Mouse (Mus musculus) testis, adult 2 months (tissue): ENCODE data around the gene Tln2. TPM values are rescaled to one million over a fixed set of nuclear protein-coding genes. Genes with fewer than 3 reads are reported as not detected.

Experiments used
- H3K27ac ChIP-seq: fragments of 200-500 bp; 2 replicates; pipeline ENCODE4 v1.5.1; 2012; ENCODE audit warnings: low read depth, low read length; ENCODE audit not compliant: control insufficient read depth, insufficient read depth
- H3K27me3 ChIP-seq: fragments of 200-500 bp; 2 replicates; pipeline ENCODE4 v1.6.1; 2012; ENCODE audit warnings: mild to moderate bottlenecking, low read length, moderate library complexity; ENCODE audit not compliant: control insufficient read depth, insufficient read depth
- H3K36me3 ChIP-seq: fragments of 200-500 bp; 2 replicates; pipeline ENCODE4 v1.6.1; 2012; ENCODE audit warnings: mild to moderate bottlenecking, low read length; ENCODE audit not compliant: control insufficient read depth, insufficient read depth
- H3K4me1 ChIP-seq: fragments of 200-500 bp; 2 replicates; pipeline ENCODE4 v1.6.1; 2012; ENCODE audit warnings: low read length; ENCODE audit not compliant: control insufficient read depth, insufficient read depth
- H3K4me3 ChIP-seq: fragments of 200-500 bp; 2 replicates; pipeline ENCODE4 v1.5.1; 2012; ENCODE audit warnings: low read depth, mild to moderate bottlenecking, low read length, moderate library complexity, mixed read lengths; ENCODE audit not compliant: control insufficient read depth
- CTCF ChIP-seq: fragments of 200-500 bp; IDR thresholded peaks from 2 replicates; pipeline ENCODE4 v1.5.1; 2012; ENCODE audit warnings: low read depth, mild to moderate bottlenecking, inconsistent platforms, low read length, moderate library complexity; ENCODE audit not compliant: control insufficient read depth, insufficient read depth, insufficient replicate concordance
- POLR2A ChIP-seq: fragments of 200-500 bp; IDR thresholded peaks from 2 replicates; pipeline ENCODE4 v1.6.1; 2012; ENCODE audit warnings: low read depth, mild to moderate bottlenecking, inconsistent platforms, low read length, moderate library complexity; ENCODE audit not compliant: control insufficient read depth
- polyA plus RNA-seq: library from polyadenylated mRNA; depleted of rRNA; stranded (reverse); fragments of >200 nt; gene quantifications from 2 replicates; pipeline ENCODE4 v1.2.3, GENCODE M21; 2012

Gene Tln2
- polyA plus RNA-seq, 1 experiment = 89.6 TPM

DNA sequence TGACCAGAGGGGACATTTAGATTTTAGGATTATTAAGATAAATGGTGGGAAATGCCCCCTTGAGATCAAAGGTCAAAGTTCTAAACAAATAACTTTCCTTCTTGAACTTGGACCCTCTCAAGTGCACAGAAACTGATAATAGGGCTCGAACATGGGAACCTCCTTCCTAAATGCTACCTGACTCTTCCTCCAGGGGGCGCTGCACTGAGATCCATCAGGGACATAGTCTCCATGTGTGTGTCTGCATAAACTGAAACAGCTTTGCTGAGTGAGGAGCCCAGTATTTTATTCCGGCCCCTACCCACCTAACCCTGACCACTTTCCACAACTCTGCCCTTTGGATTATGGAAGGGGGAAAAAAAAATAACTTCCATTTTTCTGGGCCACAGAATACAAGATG, 339.1 kb downstream of the Tln2 start:
- TF ChIP-seq CTCF (peak; percentile 49; the same call in 1 of the 2 replicates), POLR2A (no peak)
- H3K4me1 ChIP-seq = no peaks in the 10 kb centered on the region
- H3K27me3 ChIP-seq = no peaks in the 10 kb centered on the region
- no peaks in the 10 kb centered on the region for H3K36me3 ChIP-seq
- H3K27ac ChIP-seq = no peak overlapping the region
- H3K4me3 ChIP-seq = no peak overlapping the region

DNA sequence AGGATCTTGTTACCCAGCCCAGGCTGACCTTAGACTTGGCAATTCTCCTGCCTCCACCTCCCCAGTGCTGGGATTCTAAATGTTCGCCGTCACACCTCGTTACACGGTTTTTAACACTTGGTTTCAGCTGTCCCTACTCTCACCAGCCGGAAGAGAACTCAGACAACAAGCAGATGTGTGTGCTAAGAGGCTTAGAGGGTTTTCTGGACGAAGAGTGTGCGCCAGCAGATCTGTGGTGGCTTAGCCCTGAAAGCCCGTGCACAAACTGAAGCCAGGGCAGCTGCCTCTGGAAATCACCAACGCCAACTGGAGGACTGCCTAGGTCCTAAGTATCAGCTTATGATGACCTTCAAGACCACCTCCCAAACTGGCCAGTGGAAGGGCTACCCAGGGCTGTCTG, 341.5 kb downstream of the Tln2 start:
- no peaks in the 10 kb centered on the region; the same call in 1 of the 2 replicates for H3K4me1 ChIP-seq
- no peaks in the 10 kb centered on the region for H3K36me3 ChIP-seq
- no peak overlapping the region for H3K4me3 ChIP-seq
- no peak overlapping the region for H3K27ac ChIP-seq
- TF ChIP-seq POLR2A = no peak
- TF ChIP-seq CTCF = no peak
- H3K27me3 ChIP-seq = no peaks in the 10 kb centered on the region

DNA sequence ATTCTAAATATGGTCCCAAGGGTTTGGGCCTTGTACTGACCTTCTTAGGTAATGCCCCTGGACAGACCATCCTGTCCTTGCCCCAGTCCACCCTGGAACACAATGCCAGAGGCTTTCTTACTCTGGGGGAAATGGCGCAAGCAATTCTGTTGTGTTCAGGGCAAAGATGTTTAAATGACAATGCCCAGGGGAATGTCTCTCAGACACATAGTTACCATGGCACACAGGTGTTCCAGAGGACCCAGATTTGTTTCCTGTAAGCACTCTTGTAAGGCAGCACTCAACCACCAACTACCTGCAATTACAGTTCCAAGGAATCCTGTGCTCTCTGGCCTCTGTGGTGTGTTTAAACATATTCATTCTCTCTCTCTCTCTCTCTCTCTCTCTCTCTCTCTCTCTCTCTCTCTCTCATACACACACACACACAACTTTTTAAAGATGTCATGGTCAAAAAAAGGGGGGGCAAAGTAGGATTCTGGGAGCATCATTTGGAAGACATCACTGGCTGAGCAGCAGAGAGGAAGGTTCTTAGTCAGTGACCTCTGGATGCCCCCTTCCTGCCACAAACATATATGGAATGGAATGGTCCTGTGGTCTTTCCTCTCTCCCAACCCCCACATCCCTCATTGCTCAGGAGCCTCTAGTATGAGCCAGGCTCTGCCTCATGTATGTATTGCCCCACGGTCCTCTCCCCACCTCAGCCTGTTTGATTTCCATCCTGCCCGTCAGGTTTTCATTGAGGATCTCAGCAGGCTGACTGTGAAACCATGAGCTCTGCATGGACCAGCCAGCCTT, 345.1 kb downstream of the Tln2 start:
- no peaks in the 10 kb centered on the region; the same call in 1 of the 2 replicates for H3K4me1 ChIP-seq
- TF ChIP-seq POLR2A = no peak
- TF ChIP-seq CTCF = no peak
- no peaks in the 10 kb centered on the region for H3K36me3 ChIP-seq
- no peak overlapping the region for H3K4me3 ChIP-seq
- no peaks in the 10 kb centered on the region for H3K27me3 ChIP-seq
- no peak overlapping the region for H3K27ac ChIP-seq

DNA sequence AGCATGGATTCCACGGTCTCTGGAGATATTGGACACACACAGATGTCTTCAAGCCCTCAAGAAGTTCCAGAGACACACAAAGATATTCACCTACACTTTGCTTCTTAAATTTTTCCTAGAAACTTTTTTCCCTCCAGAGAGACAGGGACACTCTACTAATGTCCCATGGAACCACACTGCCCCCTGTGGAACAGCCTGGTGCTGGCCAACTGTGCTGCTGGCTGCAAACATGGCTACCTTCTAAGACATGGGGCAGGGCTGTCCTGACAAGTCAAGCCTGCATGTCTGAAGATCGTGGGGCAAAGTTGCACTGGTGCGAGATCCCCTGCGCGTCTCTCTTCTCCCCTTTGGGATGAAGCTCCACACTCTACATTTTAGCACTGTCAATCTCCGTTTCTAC, 346.2 kb downstream of the Tln2 start:
- TF ChIP-seq CTCF (peak; percentile 67; the same call in 1 of the 2 replicates), POLR2A (no peak)
- H3K27ac ChIP-seq = no peak overlapping the region
- H3K4me3 ChIP-seq = no peak overlapping the region
- H3K4me1 ChIP-seq = no peaks in the 10 kb centered on the region; the same call in 1 of the 2 replicates
- H3K27me3 ChIP-seq = no peaks in the 10 kb centered on the region
- H3K36me3 ChIP-seq = no peaks in the 10 kb centered on the region

DNA sequence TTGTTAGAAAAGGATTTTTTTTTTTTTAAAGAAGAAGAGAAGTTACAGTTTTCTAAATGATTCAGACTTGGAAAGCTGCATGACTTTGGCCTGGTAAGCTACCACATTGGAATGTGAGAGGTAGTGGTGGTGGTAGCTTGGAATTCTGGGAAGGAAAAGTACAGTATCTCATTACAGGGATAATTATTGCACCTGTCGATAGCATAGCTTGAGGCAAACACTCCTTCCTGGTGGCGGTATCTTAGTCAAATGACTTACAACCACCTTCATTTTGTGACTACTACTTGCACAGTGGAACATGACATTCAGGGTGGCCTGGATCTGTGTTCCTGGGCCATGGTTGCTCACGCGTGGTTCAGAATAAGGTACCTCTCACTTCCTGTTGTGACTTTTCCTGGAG, 348.3 kb downstream of the Tln2 start:
- no peaks in the 10 kb centered on the region for H3K36me3 ChIP-seq
- no peaks in the 10 kb centered on the region; the same call in 1 of the 2 replicates for H3K4me1 ChIP-seq
- no peak overlapping the region for H3K27ac ChIP-seq
- no peak for TF ChIP-seq POLR2A
- TF ChIP-seq CTCF = no peak
- no peaks in the 10 kb centered on the region for H3K27me3 ChIP-seq
- no peak overlapping the region for H3K4me3 ChIP-seq

DNA sequence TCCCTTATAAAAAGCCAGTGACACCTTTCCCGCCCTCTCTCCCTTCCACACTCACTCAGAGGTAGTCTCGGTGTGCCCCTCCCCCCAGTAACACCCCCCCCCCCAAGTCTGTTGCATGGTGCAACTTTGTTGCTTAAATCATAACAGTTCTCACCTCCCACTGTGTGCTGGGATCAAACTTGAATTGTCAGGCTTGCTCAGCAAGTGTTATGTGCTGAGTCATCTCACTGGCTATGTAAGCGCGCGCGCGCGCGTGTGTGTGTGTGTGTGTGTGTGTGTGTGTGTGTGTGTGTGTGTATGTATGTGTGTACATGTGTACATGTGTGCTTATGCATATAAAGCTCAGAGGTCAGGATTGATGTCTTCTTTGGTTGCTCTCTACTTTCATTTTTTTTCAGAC, 350.1 kb downstream of the Tln2 start:
- H3K27me3 ChIP-seq = no peaks in the 10 kb centered on the region
- TF ChIP-seq CTCF (no peak), POLR2A (no peak)
- H3K4me1 ChIP-seq = no peaks in the 10 kb centered on the region; the same call in 1 of the 2 replicates
- H3K36me3 ChIP-seq = no peaks in the 10 kb centered on the region
- H3K27ac ChIP-seq = no peak overlapping the region
- no peak overlapping the region for H3K4me3 ChIP-seq

DNA sequence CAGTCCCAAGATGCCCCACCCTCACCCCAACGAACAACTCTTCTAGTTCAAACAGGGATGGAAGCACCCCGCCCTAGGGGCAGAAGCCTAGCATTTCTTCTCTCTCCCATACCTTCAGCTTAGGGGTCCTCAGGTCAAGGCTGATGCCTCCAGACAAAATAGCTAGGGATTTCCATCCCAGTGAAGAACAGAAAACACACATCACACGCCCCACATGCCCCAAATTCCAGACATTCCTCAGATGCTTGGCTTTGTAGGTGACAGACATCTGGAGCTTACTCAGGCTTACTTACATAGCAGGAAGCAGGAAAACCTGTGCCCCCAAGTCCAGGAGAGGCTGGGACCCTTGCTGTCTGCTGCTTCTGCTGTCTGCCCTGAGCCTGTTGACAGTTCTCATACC, 351.1 kb downstream of the Tln2 start:
- Histone ChIP-seq H3K4me3 (no peak overlapping the region), H3K4me1 (no peaks in the 10 kb centered on the region; the same call in 1 of the 2 replicates), H3K27me3 (no peaks in the 10 kb centered on the region), H3K27ac (no peak overlapping the region), H3K36me3 (no peaks in the 10 kb centered on the region)
- TF ChIP-seq POLR2A (no peak), CTCF (no peak)
